11 mouse cellular contexts compared by ENCODE assay signal in the genomic region with DNA sequence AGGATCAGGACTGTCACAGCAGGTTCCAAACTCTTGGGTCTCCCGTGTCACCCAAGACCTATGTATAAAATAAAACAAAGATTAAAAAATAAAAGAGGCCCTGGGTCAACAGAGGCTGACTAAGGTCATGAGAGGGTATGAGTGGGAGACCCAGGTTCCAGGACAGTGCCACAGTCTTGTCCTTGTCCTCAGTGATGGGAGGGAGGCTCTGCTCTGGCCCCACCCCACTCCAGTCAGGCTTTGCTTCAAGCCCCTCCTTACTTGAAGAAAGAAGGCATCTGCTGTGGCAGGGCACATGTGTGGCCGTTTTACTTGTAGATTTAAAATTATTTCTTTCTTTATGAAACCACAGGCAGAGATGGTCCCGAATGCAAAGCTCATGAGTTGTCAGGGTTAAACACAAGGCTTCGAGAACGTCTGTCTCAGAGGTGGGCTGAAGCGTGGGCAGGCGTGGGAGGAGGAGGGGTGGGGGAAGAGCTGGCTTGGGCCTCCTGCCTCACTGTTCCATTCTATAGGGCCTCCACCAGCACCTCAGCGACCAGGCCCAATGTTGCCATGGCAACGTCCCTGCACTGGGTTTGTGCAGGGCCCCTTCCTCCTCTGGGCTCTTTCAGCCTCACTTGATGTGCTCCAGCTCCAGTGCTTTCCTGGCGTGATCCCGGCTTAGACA.
DNase-seq lines count a peak whose midpoint lies in the region; ATAC-seq lines count a peak whose summit lies in the region.
"Had no signal": no experiment of that assay in that cellular context is flagged by ENCODE, and none has a peak within 500 bp of the region (broad histone marks: within the 10 kb centered on the region; RNA-seq: fewer than 3 reads in every experiment).

No protein-coding gene starts in this region.

- peak overlapping the region; percentile 33; the same call in 1 of the 2 replicates for H3K27ac ChIP-seq in hindbrain, embryonic 15.5 days (replicated peaks)
- no peak overlapping the region for H3K27ac ChIP-seq in neural tube, embryonic 13.5 days (replicated peaks)
- H3K27ac ChIP-seq: liver, embryonic 15.5 days had no signal

- peak overlapping the region; percentile 2; the same call in 1 of the 2 replicates for H3K4me2 ChIP-seq in hindbrain, embryonic 15.5 days
- H3K4me2 ChIP-seq in neural tube, embryonic 13.5 days, result 0 out of 2 replicates have a peak overlapping the region, but pooled peaks have one; percentile 1
- H3K4me2 ChIP-seq: liver, embryonic 15.5 days had no signal

- peak; percentile 6 for DNase-seq in layer of hippocampus, adult 9-11 months
- DNase-seq in layer of hippocampus, postnatal 25 days (ENCODE audit: extremely low spot score in 1 of 2, low spot score in 1 of 2), result no peak
- DNase-seq in embryo, embryonic 11.5 days (ENCODE audit: low read depth, low spot score), result peak; percentile 59
- DNase-seq in urinary bladder, adult 18-20 months (ENCODE audit: low spot score in 2 of 2), result no peak
- DNase-seq in cerebellum, adult 8-10 months, result no peak
- DNase-seq in layer of hippocampus, adult 9-10 months (ENCODE audit: low spot score), result no peak

- H3K4me1 ChIP-seq in hindbrain, embryonic 15.5 days (replicated peaks), result peaks cover 13% of the 10 kb centered on the region
- H3K4me1 ChIP-seq in neural tube, embryonic 13.5 days (replicated peaks), result peaks cover 11% of the 10 kb centered on the region
- H3K4me1 ChIP-seq: liver, embryonic 15.5 days had no signal

- 21% methylated on average over 11 of the region's 11 CpGs for WGBS in hindbrain, embryonic 15.5 days
- 18% methylated on average over 11 of the region's 11 CpGs for WGBS in neural tube, embryonic 13.5 days

- H3K36me3 ChIP-seq in hindbrain, embryonic 15.5 days, result no peaks in the 10 kb centered on the region
- H3K36me3 ChIP-seq in neural tube, embryonic 13.5 days, result no peaks in the 10 kb centered on the region
- H3K36me3 ChIP-seq: G1E; liver, embryonic 15.5 days had no signal

- H3K4me3 ChIP-seq in hindbrain, embryonic 15.5 days, result no peak overlapping the region
- H3K4me3 ChIP-seq in neural tube, embryonic 13.5 days, result no peak overlapping the region
- H3K4me3 ChIP-seq: erythroblast, embryonic 14.5 days; liver, embryonic 15.5 days had no signal

- no peaks in the 10 kb centered on the region for H3K27me3 ChIP-seq in hindbrain, embryonic 15.5 days
- H3K27me3 ChIP-seq in neural tube, embryonic 13.5 days, result no peaks in the 10 kb centered on the region
- H3K27me3 ChIP-seq: liver, embryonic 15.5 days had no signal

- ATAC-seq in hindbrain, embryonic 15.5 days (ENCODE audit: low FRiP score, low read depth), result peak; percentile 91
- ATAC-seq in neural tube, embryonic 13.5 days (ENCODE audit: low read depth), result peak; percentile 91

- no peak overlapping the region for H3K9ac ChIP-seq in hindbrain, embryonic 15.5 days
- no peak overlapping the region for H3K9ac ChIP-seq in neural tube, embryonic 13.5 days
- H3K9ac ChIP-seq: liver, embryonic 15.5 days had no signal

- no peaks in the 10 kb centered on the region for H3K9me3 ChIP-seq in hindbrain, embryonic 15.5 days
- no peaks in the 10 kb centered on the region for H3K9me3 ChIP-seq in neural tube, embryonic 13.5 days
- H3K9me3 ChIP-seq: liver, embryonic 15.5 days had no signal

Comparison
In these comparisons a context has a peak if more than half of its experiments do, and no peak if none do; other contexts are left out.
1. DNase-seq: peak in layer of hippocampus, adult 9-11 months (single experiment) and embryo, embryonic 11.5 days (single experiment); none in layer of hippocampus, postnatal 25 days (0 of 2), urinary bladder, adult 18-20 months (0 of 2), cerebellum, adult 8-10 months (single experiment) and layer of hippocampus, adult 9-10 months (single experiment).